Mouse (Mus musculus) liver, embryonic 13.5 days (tissue): Measurements from ENCODE around the gene Eif1ad. TPM values are rescaled to one million over a fixed set of nuclear protein-coding genes. Genes with fewer than 3 reads are reported as not detected.
"Not testable (repeated sequence)": the region's sequence is repeated elsewhere in the genome, so short reads cannot be mapped to it uniquely, and the experiment has no call there.

Experiments
- ATAC-seq: fragments of 200-750 bp; cut with Nextera tagmentation; 2 replicates; pipeline ENCODE4 v1.8.0; 2017; ENCODE audit warnings: low read depth, mild to moderate bottlenecking, moderate number of reproducible peaks, moderate library complexity
- DNase-seq: peaks from one replicate; pipeline ENCODE4 v3.0.0; 2022
- H3K27ac ChIP-seq: fragments of 300-500 bp; sonication (generic); 2 replicates; pipeline ENCODE4 v1.5.1; 2015; ENCODE audit warnings: moderate library complexity, mild to moderate bottlenecking, inconsistent platforms
- H3K27me3 ChIP-seq: fragments of 300-500 bp; sonication (generic); 2 replicates; pipeline ENCODE4 v1.6.1; 2015; ENCODE audit warnings: mild to moderate bottlenecking, inconsistent platforms
- H3K36me3 ChIP-seq: fragments of 300-500 bp; sonication (generic); 2 replicates; pipeline ENCODE4 v1.6.1; 2015; ENCODE audit warnings: mild to moderate bottlenecking, inconsistent platforms
- H3K4me1 ChIP-seq: fragments of 300-500 bp; sonication (generic); replicated peaks from 2 replicates; pipeline ENCODE4 v1.6.1; 2015; ENCODE audit warnings: inconsistent platforms
- H3K4me2 ChIP-seq: fragments of 300-500 bp; sonication (generic); 2 replicates; pipeline ENCODE4 v1.6.1; 2015; ENCODE audit warnings: inconsistent platforms, mild to moderate bottlenecking, moderate library complexity
- H3K4me3 ChIP-seq: fragments of 300-500 bp; sonication (generic); replicated peaks from 2 replicates; pipeline ENCODE4 v1.5.1; 2015; ENCODE audit warnings: mild to moderate bottlenecking, inconsistent platforms
- H3K9ac ChIP-seq: fragments of 300-500 bp; sonication (generic); 2 replicates; pipeline ENCODE4 v1.6.1; 2015; ENCODE audit warnings: mild to moderate bottlenecking, inconsistent platforms
- H3K9me3 ChIP-seq: fragments of 300-500 bp; sonication (generic); replicated peaks from 2 replicates; pipeline ENCODE4 v1.6.1; 2016; ENCODE audit warnings: inconsistent platforms
- WGBS: fragments of 180-500 bp; shearing (Covaris S2); methylation state at CpG from one replicate; pipeline ENCODE4 v1.1.7; 2015; ENCODE audit not compliant: insufficient replicate concordance; 5-methylcytosine and 5-hydroxymethylcytosine counted together
- polyA plus RNA-seq: library from polyadenylated mRNA; unstranded; fragments of >200 nt; fragmentation: Nextera tagmentation; extraction: Ambion mirVana; gene quantifications from 2 replicates; pipeline ENCODE4 v1.2.1, GENCODE M21; 2015

The Eif1ad gene
- polyA plus RNA-seq, 1 experiment from 2014 or later: 39.6 TPM

DNA sequence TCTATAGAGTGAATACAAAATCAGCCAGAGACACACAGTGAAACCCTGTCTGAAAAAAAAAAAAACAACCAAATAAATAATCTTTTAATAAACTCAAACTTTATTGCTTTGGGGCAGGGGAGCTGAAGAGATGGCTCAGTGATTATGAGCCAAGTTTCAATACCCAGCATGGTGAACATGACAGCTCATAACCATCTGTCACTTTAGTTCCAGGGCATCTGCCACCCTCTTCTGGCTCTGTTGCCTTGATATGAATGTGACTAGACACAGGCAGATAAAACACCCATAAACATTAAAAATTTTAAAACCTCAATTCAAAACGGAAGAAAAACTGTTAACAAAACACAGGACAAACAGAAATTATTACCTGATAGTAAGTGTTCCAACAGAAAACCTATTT is 10.9 kb downstream of the Eif1ad start:
- H3K9me3 ChIP-seq: no peaks in the 10 kb centered on the region
- no peak for ATAC-seq
- WGBS: 68% methylated on average over 1 of the region's 1 CpGs
- H3K27me3 ChIP-seq: no peaks in the 10 kb centered on the region
- no peak overlapping the region for H3K4me3 ChIP-seq
- H3K36me3 ChIP-seq: peaks cover 63% of the 10 kb centered on the region
- H3K9ac ChIP-seq: no peak overlapping the region
- no peaks in the 10 kb centered on the region; the same call in 1 of the 2 replicates for H3K4me1 ChIP-seq
- no peak overlapping the region for H3K4me2 ChIP-seq
- no peak for DNase-seq
- no peak overlapping the region for H3K27ac ChIP-seq

DNA sequence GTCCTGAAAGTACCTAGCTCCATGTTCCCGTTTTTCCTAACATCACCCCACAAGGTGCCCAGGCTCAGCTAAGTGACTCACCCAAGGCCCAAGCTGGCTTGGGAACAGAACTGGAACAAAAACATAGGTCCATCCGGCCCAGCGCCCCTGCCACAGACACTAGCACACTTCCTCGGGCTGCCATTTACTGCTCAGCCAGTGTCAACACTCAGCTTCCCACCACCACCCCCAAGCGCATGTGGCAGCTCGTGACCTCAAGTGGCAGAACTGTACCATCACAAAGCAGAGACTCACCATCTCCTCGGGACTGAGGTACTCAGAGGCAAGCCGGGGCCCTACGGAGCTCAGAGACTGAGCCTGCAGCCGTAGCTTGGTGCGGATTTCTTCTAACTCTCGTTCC is 16.8 kb downstream of the Eif1ad start:
- ATAC-seq (no peak), DNase-seq (no peak)
- Histone ChIP-seq H3K4me1 (peaks cover 26% of the 10 kb centered on the region), H3K4me3 (no peak overlapping the region), H3K36me3 (peaks cover 83% of the 10 kb centered on the region), H3K27ac (no peak overlapping the region), H3K9ac (no peak overlapping the region), H3K9me3 (no peaks in the 10 kb centered on the region), H3K4me2 (no peak overlapping the region), H3K27me3 (no peaks in the 10 kb centered on the region)
- 89% methylated on average over 12 of the region's 12 CpGs for WGBS

DNA sequence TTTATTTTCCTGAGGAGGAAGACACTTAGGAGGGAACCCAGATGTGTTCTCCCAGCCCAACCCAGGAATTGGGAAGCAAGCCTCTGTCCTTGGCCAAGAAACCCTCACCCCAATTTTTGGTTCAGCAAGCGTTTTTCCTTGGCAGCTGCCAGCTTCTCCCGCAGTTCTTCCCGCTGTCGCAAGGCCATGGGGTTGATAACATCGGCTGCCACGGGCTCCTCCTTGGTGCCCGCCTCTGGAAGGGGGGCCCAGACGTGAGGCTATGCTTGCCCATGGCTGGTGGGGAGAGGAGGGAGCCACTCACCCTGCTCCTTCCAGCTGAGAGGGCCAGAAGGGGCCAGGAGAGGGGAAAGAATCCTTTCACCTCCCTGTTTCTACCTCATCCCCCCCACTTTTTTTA is 18.2 kb downstream of the Eif1ad start:
- H3K27me3 ChIP-seq: no peaks in the 10 kb centered on the region
- no peak overlapping the region for H3K27ac ChIP-seq
- no peaks in the 10 kb centered on the region for H3K9me3 ChIP-seq
- H3K4me1 ChIP-seq: peaks cover 35% of the 10 kb centered on the region
- H3K9ac ChIP-seq: no peak overlapping the region
- H3K4me3 ChIP-seq: no peak overlapping the region
- no peak for DNase-seq
- ATAC-seq: no peak
- WGBS: 81% methylated on average over 8 of the region's 8 CpGs
- H3K4me2 ChIP-seq: no peak overlapping the region
- H3K36me3 ChIP-seq: peaks cover 70% of the 10 kb centered on the region

DNA sequence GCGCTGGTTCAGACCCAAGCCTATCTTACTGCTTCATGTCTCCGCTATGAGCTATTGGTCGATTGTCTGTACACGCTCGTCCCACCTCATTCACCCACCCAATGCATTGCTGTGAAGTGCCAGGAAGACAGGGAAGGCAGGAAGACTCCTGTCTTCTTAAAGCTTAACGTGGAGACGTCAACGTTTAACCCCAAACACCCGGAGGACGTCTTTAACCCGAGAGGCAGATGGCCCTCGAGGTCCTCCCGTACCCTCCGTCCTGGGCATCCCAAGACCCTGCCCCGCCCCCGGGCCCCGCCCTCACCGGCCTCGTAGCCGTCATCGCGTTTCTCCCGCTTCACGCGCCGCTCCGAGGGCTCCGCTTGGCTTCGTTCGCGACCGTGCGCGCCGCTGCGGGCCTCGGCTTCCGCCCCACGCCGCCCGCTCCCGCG is 21.5 kb downstream of the Eif1ad start:
- DNase-seq: peak; percentile 42
- H3K27ac ChIP-seq: peak overlapping the region; percentile 86
- peak overlapping the region; percentile 91 for H3K4me2 ChIP-seq
- no peaks in the 10 kb centered on the region for H3K27me3 ChIP-seq
- H3K4me1 ChIP-seq: peaks cover 50% of the 10 kb centered on the region
- peak; percentile 43 for ATAC-seq
- under 1% methylated on average over 43 of the region's 43 CpGs for WGBS
- peaks cover 36% of the 10 kb centered on the region for H3K36me3 ChIP-seq
- H3K9ac ChIP-seq: peak overlapping the region; percentile 96
- H3K9me3 ChIP-seq: no peaks in the 10 kb centered on the region
- H3K4me3 ChIP-seq: peak overlapping the region; percentile 100

DNA sequence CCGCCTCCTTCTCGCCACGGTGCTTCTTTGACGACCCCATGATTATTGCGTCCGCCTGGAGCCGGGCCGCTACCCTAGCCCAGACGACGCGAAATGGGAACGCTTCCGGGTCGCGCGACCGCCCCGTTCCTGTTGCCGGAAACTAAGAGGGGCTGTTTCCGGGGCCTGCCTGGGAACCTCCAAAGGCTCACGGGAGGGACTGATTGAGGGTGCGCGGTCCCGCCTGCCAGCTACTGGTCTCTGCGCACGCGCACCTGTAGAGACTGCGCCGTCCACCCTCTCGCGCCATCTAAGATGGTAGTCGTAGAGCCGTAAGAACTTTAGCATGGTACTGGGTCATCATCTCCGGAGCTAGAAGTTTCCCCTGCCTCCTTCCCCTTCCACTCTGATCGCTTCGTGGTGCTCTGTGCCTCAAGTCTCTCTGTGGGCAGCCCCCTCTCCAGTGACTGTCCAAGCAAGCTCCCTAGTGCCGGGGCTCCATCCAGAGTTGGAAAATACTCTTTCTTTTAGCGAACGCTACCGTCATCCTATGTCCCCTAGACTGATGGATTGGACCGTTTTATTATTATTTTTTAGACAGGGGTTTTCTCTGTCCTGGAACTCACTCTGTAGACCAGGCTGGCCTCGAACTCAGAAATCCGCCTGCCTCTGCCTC is 22.2 kb downstream of the Eif1ad start, which contains the start of gene Sart1:
Gene Sart1 (minus strand): TSS at position 116 of the 655 bp plus-strand sequence.
- Histone ChIP-seq H3K36me3 (peaks cover 30% of the 10 kb centered on the region), H3K27me3 (no peaks in the 10 kb centered on the region), H3K9ac (peak within 1 kb of the TSS; percentile 96), H3K4me3 (peak within 1 kb of the TSS; percentile 100), H3K9me3 (no peaks in the 10 kb centered on the region), H3K4me2 (peak within 1 kb of the TSS; percentile 91), H3K27ac (peak within 1 kb of the TSS; percentile 90), H3K4me1 (peaks cover 50% of the 10 kb centered on the region)
- WGBS: under 1% methylated on average over 43 of the region's 43 CpGs
- ATAC-seq: peak; percentile 93
- peak; percentile 93 for DNase-seq

DNA sequence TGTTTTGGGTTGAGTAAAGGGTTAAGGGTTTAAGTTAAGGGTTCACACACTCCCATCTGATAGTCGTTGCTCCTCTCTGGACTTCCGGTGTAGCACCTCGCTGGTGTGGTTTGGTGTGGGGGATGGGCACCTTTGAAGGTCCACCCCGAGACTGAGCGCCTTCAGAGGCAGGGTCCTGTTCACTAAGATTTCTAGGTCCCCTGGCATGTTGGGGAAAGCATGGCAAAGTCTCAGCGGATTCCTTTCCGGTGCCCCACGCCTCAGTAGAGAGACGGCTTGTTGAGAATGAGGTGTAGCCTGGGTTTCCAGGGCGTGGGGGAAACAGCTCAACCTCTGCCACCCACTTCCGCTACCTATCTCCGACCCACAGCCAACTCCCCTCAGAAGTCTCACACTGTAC is 23.1 kb downstream of the Eif1ad start:
- Histone ChIP-seq H3K4me2 (peak overlapping the region; percentile 91), H3K36me3 (peaks cover 20% of the 10 kb centered on the region), H3K27ac (peak overlapping the region; percentile 90), H3K9ac (peak overlapping the region; percentile 96), H3K4me1 (peaks cover 50% of the 10 kb centered on the region), H3K9me3 (no peaks in the 10 kb centered on the region), H3K27me3 (no peaks in the 10 kb centered on the region), H3K4me3 (peak overlapping the region; percentile 100)
- DNase-seq: peak; percentile 63
- peak; percentile 47 for ATAC-seq
- 3% methylated on average over 12 of the region's 12 CpGs for WGBS

DNA sequence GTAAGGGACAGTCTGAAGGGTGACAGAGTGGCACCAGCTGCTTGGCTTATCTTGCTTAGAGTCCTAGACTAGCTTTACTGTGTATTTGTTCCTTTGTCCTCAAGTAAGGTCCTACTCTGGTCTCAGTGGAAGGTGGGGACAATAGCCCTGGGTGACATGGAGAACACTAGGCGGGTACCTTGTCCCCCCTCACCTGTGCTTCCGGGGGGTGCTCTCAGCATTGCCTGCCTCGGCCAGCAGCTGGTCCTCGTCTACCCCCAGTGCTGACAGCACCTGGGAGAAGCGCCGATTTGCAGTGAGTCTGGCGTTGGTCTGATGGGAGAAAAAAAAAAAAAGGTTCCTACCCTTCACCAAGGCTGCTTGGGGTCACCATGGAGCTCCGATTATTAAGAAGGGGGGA is 23.9 kb downstream of the Eif1ad start:
- H3K4me2 ChIP-seq: peak overlapping the region; percentile 91
- no peak for DNase-seq
- peaks cover 13% of the 10 kb centered on the region for H3K36me3 ChIP-seq
- no peak for ATAC-seq
- H3K27ac ChIP-seq: peak overlapping the region; percentile 90
- no peaks in the 10 kb centered on the region for H3K9me3 ChIP-seq
- peaks cover 48% of the 10 kb centered on the region for H3K4me1 ChIP-seq
- H3K27me3 ChIP-seq: no peaks in the 10 kb centered on the region
- peak overlapping the region; percentile 96 for H3K9ac ChIP-seq
- 67% methylated on average over 8 of the region's 8 CpGs for WGBS
- H3K4me3 ChIP-seq: peak overlapping the region; percentile 100

DNA sequence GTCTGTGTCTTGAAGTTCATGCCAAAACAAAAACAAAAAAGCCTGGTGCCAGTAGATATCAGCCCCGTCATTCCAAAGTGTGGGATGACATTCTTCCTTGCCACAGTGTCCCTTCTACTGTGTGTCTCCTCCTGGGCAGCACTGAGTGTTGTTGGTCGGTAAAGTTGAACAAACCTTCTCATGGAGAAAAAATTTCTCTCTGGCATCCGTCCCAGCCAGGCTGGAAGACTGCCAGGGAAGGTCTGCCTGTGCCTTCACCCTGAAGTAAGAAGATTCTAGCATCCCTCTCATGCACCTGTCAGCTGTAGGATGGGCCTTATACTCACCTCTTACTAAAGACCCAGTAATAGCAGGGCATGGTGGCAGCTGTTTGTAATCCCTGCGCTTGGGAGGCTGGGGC is 26.4 kb downstream of the Eif1ad start:
- H3K27ac ChIP-seq: no peak overlapping the region
- 68% methylated on average over 4 of the region's 4 CpGs for WGBS

DNA sequence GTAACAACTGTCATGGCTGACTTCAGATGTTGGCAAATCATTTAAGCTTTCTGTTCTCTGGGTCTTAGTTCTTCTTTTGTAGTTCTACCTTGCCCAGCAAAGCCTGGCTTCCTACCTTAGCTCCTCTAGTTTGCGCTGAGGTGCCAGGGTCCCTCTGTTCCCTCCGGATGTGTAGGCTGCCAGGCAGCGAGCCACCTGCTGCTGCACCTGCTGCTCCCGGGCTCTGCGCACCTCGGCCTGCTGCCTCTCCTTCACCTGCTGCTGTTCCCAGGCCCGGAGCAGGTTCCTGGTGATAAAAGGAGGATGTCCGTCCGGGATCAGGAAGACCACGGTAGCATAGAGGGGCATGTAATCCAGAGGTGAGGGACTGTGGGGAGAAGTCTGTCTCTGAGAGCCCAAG is 27.6 kb downstream of the Eif1ad start:
- 63% methylated on average over 10 of the region's 10 CpGs for WGBS
- H3K9ac ChIP-seq: no peak overlapping the region

More for the DNA sequence above, 26.4 kb downstream of the Eif1ad start:
- no peaks in the 10 kb centered on the region for H3K9me3 ChIP-seq
- H3K4me3 ChIP-seq: no peak overlapping the region
- no peak for DNase-seq
- no peaks in the 10 kb centered on the region for H3K27me3 ChIP-seq
- H3K4me2 ChIP-seq: no peak overlapping the region
- peaks cover 26% of the 10 kb centered on the region for H3K4me1 ChIP-seq
- no peak overlapping the region for H3K9ac ChIP-seq
- H3K36me3 ChIP-seq: no peaks in the 10 kb centered on the region
- ATAC-seq: no peak

DNA sequence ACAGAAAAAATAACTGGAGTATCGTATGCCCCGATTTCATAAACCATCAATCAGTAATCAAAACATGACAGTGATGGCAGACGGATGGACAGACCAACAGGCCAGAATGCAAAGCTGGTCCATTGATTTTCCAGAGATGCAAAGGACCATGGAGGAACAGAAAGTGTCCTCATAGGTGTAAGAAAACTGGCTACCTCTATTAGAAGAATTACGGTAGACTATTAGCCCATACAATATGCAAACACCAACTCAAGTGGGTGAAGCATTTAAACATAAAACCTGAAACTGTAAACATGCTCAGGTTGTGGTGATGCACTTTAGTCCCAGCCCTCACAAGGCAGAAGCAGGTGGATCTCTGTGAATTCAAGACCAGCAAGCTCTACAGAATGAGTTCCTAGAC is 28.8 kb downstream of the Eif1ad start:
- DNase-seq (no peak), ATAC-seq (no peak)
- Histone ChIP-seq H3K36me3 (no peaks in the 10 kb centered on the region), H3K4me1 (peaks cover 9% of the 10 kb centered on the region), H3K4me3 (no peak overlapping the region), H3K27ac (no peak overlapping the region), H3K9me3 (no peaks in the 10 kb centered on the region), H3K4me2 (no peak overlapping the region), H3K27me3 (no peaks in the 10 kb centered on the region), H3K9ac (no peak overlapping the region)
- WGBS: 63% methylated on average over 4 of the region's 4 CpGs

More for the DNA sequence above, 27.6 kb downstream of the Eif1ad start:
- no peak overlapping the region for H3K4me2 ChIP-seq
- DNase-seq: no peak
- no peak overlapping the region for H3K4me3 ChIP-seq
- H3K36me3 ChIP-seq: no peaks in the 10 kb centered on the region
- no peak for ATAC-seq
- H3K27ac ChIP-seq: no peak overlapping the region
- H3K27me3 ChIP-seq: no peaks in the 10 kb centered on the region
- H3K4me1 ChIP-seq: peaks cover 21% of the 10 kb centered on the region
- no peaks in the 10 kb centered on the region for H3K9me3 ChIP-seq

DNA sequence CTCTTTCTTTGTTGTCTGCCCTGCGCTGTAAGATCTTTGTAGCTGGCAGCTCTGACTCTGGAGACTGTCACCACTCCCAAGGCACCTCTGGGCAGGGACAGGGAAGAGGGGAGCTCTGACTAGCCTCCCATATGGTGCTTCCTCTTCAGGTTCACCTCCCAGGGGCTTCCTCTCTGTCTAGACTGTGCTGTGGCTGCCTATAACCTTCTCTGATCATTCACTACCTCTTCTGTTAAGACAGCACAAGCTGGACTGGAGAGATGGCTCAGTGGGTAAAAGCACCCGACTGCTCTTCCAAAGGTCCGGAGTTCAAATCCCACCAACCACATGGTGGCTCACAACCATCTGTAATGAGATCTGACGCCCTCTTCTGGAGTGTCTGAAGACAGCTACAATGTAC is 34.5 kb downstream of the Eif1ad start:
- 63% methylated on average over 4 of the region's 4 CpGs for WGBS
- H3K9me3 ChIP-seq, H3K4me3 ChIP-seq, H3K36me3 ChIP-seq, H3K27ac ChIP-seq, DNase-seq, H3K4me2 ChIP-seq, H3K4me1 ChIP-seq, H3K27me3 ChIP-seq, H3K9ac ChIP-seq, ATAC-seq: not testable (repeated sequence)

DNA sequence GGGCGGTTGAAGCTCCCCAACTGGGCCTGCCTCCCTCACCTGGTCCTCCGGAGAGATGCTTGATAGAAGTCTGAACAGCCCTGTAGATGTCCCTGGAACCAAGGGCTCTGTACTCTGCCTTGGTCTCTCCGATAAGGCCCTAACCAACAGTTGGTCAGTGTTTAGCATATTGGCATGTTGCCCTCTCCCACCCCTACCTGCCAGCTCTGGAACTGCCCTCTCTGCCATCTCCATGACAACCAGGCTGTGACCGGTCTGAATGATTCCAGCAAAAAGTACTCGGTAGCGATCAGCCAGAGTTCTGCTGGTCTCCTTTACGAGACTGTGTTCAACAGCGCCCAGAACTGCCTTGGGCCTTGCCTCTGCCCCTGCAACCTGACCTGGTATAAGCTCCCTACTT is 35.8 kb downstream of the Eif1ad start, which contains the start of gene Tsga10ip:
Gene Tsga10ip (minus strand): TSS at position 234 of the 400 bp plus-strand sequence.
- Histone ChIP-seq H3K9ac (no peak within 1 kb of the TSS), H3K9me3 (no peaks in the 10 kb centered on the region), H3K4me1 (peaks cover 9% of the 10 kb centered on the region), H3K27ac (no peak within 1 kb of the TSS), H3K4me2 (no peak within 1 kb of the TSS), H3K4me3 (no peak within 1 kb of the TSS), H3K36me3 (no peaks in the 10 kb centered on the region), H3K27me3 (no peaks in the 10 kb centered on the region)
- no peak for DNase-seq
- ATAC-seq: no peak
- 77% methylated on average over 8 of the region's 8 CpGs for WGBS
